Mouse (Mus musculus) layer of hippocampus, adult 9-11 months (tissue): ENCODE measurements around the gene Sh2d6.
A peak's percentile ranks its signal among the peaks of the same experiment; 100 is the strongest.

ENCODE experiments used
- DNase-seq: peaks from one replicate; pipeline ENCODE4 v3.0.0; 2022

The Sh2d6 gene

GRCm38 (mm10) chr6:72521607-72522006 lies at the start of gene Sh2d6:
Gene Sh2d6 (minus strand): TSS chr6:72521707.
- no peak for DNase-seq

- peak; percentile 77 for DNase-seq
Measured at GRCm38 (mm10) chr6:72570644-72571397, 49.3 kb upstream of the Sh2d6 start.

GRCm38 (mm10) chr6:72568736-72569135 lies 47.2 kb upstream of the Sh2d6 start:
- DNase-seq: no peak

GRCm38 (mm10) chr6:72567508-72567907 lies 46.0 kb upstream of the Sh2d6 start:
- DNase-seq: no peak

- peak; percentile 89 for DNase-seq
Measured at GRCm38 (mm10) chr6:72566044-72566443, 44.5 kb upstream of the Sh2d6 start.

GRCm38 (mm10) chr6:72565506-72565905 lies 44.0 kb upstream of the Sh2d6 start:
- DNase-seq: no peak

GRCm38 (mm10) chr6:72562894-72563293 lies 41.4 kb upstream of the Sh2d6 start:
- no peak for DNase-seq

- no peak for DNase-seq
Measured at GRCm38 (mm10) chr6:72562486-72562885, 41.0 kb upstream of the Sh2d6 start.

- no peak for DNase-seq
Measured at GRCm38 (mm10) chr6:72560801-72561200, 39.3 kb upstream of the Sh2d6 start.

GRCm38 (mm10) chr6:72553079-72553412 lies 31.5 kb upstream of the Sh2d6 start:
- DNase-seq: no peak

- peak; percentile 60 for DNase-seq
Measured at GRCm38 (mm10) chr6:72552171-72553078, 30.9 kb upstream of the Sh2d6 start.

GRCm38 (mm10) chr6:72550503-72551100 lies 29.1 kb upstream of the Sh2d6 start:
- DNase-seq: no peak

- DNase-seq: no peak
Measured at GRCm38 (mm10) chr6:72550025-72550424, 28.5 kb upstream of the Sh2d6 start.

- no peak for DNase-seq
Measured at GRCm38 (mm10) chr6:72549041-72549580, 27.6 kb upstream of the Sh2d6 start.

GRCm38 (mm10) chr6:72547862-72548261 lies 26.4 kb upstream of the Sh2d6 start:
- DNase-seq: no peak

- no peak for DNase-seq
Measured at GRCm38 (mm10) chr6:72547121-72547520, 25.6 kb upstream of the Sh2d6 start.

GRCm38 (mm10) chr6:72545377-72545776 lies 23.9 kb upstream of the Sh2d6 start:
- DNase-seq: no peak

- DNase-seq: no peak
Measured at GRCm38 (mm10) chr6:72544283-72544987, 22.9 kb upstream of the Sh2d6 start, which contains the start of gene Capg. Gene Capg (plus strand): TSS chr6:72544391.

GRCm38 (mm10) chr6:72543265-72543850 lies 21.9 kb upstream of the Sh2d6 start:
- no peak for DNase-seq

GRCm38 (mm10) chr6:72538562-72539031 lies 17.1 kb upstream of the Sh2d6 start:
- peak; percentile 97 for DNase-seq

- DNase-seq: no peak
Measured at GRCm38 (mm10) chr6:72537998-72538500, 16.5 kb upstream of the Sh2d6 start.

- DNase-seq: peak; percentile 69
Measured at GRCm38 (mm10) chr6:72535165-72535564, 13.7 kb upstream of the Sh2d6 start.
